Mouse (Mus musculus) heart, embryonic 15.5 days (tissue): Measurements from ENCODE around the gene Gm11037. TPM values are rescaled to one million over a fixed set of nuclear protein-coding genes. Genes with fewer than 3 reads are reported as not detected.
"Not testable (repeated sequence)": the region's sequence is repeated elsewhere in the genome, so short reads cannot be mapped to it uniquely, and the experiment has no call there.

Experiments used
- ATAC-seq: fragments of 200-750 bp; cut with Nextera tagmentation; replicated peaks from 2 replicates; pipeline ENCODE4 v1.8.0; 2017; ENCODE audit warnings: low read depth, moderate TSS enrichment; ENCODE audit not compliant: insufficient number of reproducible peaks, insufficient read depth, low FRiP score
- H3K27ac ChIP-seq: fragments of 300-500 bp; sonication (generic); 2 replicates; pipeline ENCODE4 v1.5.1; 2015; ENCODE audit warnings: mild to moderate bottlenecking, inconsistent platforms
- H3K27me3 ChIP-seq: fragments of 300-500 bp; sonication (generic); 2 replicates; pipeline ENCODE4 v1.6.1; 2015; ENCODE audit warnings: inconsistent platforms
- H3K36me3 ChIP-seq: fragments of 300-500 bp; sonication (generic); 2 replicates; pipeline ENCODE4 v1.6.1; 2015; ENCODE audit warnings: mild to moderate bottlenecking, inconsistent platforms
- H3K4me1 ChIP-seq: fragments of 300-500 bp; sonication (generic); replicated peaks from 2 replicates; pipeline ENCODE4 v1.6.1; 2015; ENCODE audit warnings: inconsistent platforms
- H3K4me2 ChIP-seq: fragments of 300-500 bp; sonication (generic); 2 replicates; pipeline ENCODE4 v1.6.1; 2015; ENCODE audit warnings: inconsistent platforms, mild to moderate bottlenecking, moderate library complexity
- H3K4me3 ChIP-seq: fragments of 300-500 bp; sonication (generic); 2 replicates; pipeline ENCODE4 v1.5.1; 2015; ENCODE audit warnings: mild to moderate bottlenecking, inconsistent platforms
- H3K9ac ChIP-seq: fragments of 300-500 bp; sonication (generic); 2 replicates; pipeline ENCODE4 v1.6.1; 2015; ENCODE audit warnings: mild to moderate bottlenecking, inconsistent platforms
- H3K9me3 ChIP-seq: fragments of 300-500 bp; sonication (generic); replicated peaks from 2 replicates; pipeline ENCODE4 v1.6.1; 2016; ENCODE audit warnings: inconsistent platforms
- WGBS: fragments of 180-500 bp; shearing (Covaris S2); methylation state at CpG from one replicate; pipeline ENCODE4 v1.1.7; 2015; ENCODE audit warnings: mixed read lengths; 5-methylcytosine and 5-hydroxymethylcytosine counted together
- polyA plus RNA-seq: library from polyadenylated mRNA; unstranded; fragments of >200 nt; fragmentation: Nextera tagmentation; extraction: Ambion mirVana; gene quantifications from 2 replicates; pipeline ENCODE4 v1.2.1, GENCODE M21; 2015

Gene Gm11037
- polyA plus RNA-seq, 1 experiment from 2014 or later = not detected

GRCm38 (mm10) chr2:131104021-131104420, 29.3 kb upstream of the Gm11037 start:
- ATAC-seq = no peak; the same call in 1 of the 2 replicates
- H3K27ac ChIP-seq = peak overlapping the region; percentile 57

GRCm38 (mm10) chr2:131105061-131105460, 28.2 kb upstream of the Gm11037 start:
- peaks cover 13% of the 10 kb centered on the region; the same call in 1 of the 2 replicates for H3K4me1 ChIP-seq
- H3K9me3 ChIP-seq, H3K9ac ChIP-seq, H3K27ac ChIP-seq, H3K27me3 ChIP-seq, H3K4me3 ChIP-seq, H3K4me2 ChIP-seq, H3K36me3 ChIP-seq, ATAC-seq: not testable (repeated sequence)
- WGBS = 78% methylated on average over 4 of the region's 4 CpGs

More at GRCm38 (mm10) chr2:131104021-131104420, 29.3 kb upstream of the Gm11037 start:
- Histone ChIP-seq H3K9ac (no peak overlapping the region), H3K4me1 (peaks cover 13% of the 10 kb centered on the region; the same call in 1 of the 2 replicates), H3K36me3 (no peaks in the 10 kb centered on the region), H3K9me3 (no peaks in the 10 kb centered on the region), H3K4me2 (no peak overlapping the region), H3K4me3 (no peak overlapping the region), H3K27me3 (no peaks in the 10 kb centered on the region)
- WGBS = 52% methylated on average over 4 of the region's 4 CpGs

- WGBS = 82% methylated on average over 5 of the region's 5 CpGs
- no peak for ATAC-seq
These were observed 27.3 kb upstream of the Gm11037 start for GRCm38 (mm10) chr2:131105989-131106388.

GRCm38 (mm10) chr2:131118968-131119574, 14.2 kb upstream of the Gm11037 start:
- Histone ChIP-seq H3K4me1 (no peaks in the 10 kb centered on the region), H3K27me3 (no peaks in the 10 kb centered on the region), H3K4me2 (no peak overlapping the region), H3K27ac (no peak overlapping the region), H3K9ac (no peak overlapping the region), H3K36me3 (no peaks in the 10 kb centered on the region), H3K4me3 (no peak overlapping the region), H3K9me3 (no peaks in the 10 kb centered on the region)
- ATAC-seq = no peak
- 68% methylated on average over 2 of the region's 2 CpGs for WGBS

More at GRCm38 (mm10) chr2:131105989-131106388, 27.3 kb upstream of the Gm11037 start:
- no peak overlapping the region for H3K4me3 ChIP-seq
- H3K27ac ChIP-seq = no peak overlapping the region
- H3K36me3 ChIP-seq = no peaks in the 10 kb centered on the region
- no peak overlapping the region for H3K4me2 ChIP-seq
- H3K27me3 ChIP-seq = no peaks in the 10 kb centered on the region
- H3K9me3 ChIP-seq = no peaks in the 10 kb centered on the region
- peaks cover 13% of the 10 kb centered on the region; the same call in 1 of the 2 replicates for H3K4me1 ChIP-seq
- no peak overlapping the region for H3K9ac ChIP-seq

DNA sequence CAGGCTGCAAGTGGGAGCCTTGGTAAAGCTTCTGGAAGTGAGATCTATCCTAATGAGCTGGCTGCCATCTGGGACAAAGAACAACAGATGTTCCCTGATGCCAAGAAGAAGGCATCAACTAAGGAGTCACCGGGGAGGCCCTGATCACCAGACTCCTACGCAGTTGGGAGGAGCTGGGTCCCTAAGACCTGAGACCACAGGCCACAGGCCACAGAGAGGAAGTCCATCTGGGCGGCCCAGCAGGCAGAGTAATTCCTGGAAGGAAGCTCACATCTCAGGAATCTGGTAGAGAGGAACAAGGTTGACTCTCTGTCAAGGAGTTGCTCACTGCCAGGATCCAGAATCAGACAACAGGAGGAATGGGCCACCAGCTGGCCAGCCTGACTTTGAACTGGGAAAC, 9.1 kb upstream of the Gm11037 start:
- Histone ChIP-seq H3K36me3 (no peaks in the 10 kb centered on the region), H3K27me3 (no peaks in the 10 kb centered on the region), H3K27ac (peak overlapping the region; percentile 56; the same call in 1 of the 2 replicates), H3K9me3 (no peaks in the 10 kb centered on the region), H3K9ac (no peak overlapping the region), H3K4me3 (no peak overlapping the region), H3K4me1 (peaks cover 18% of the 10 kb centered on the region), H3K4me2 (no peak overlapping the region)
- 49% methylated on average over 3 of the region's 3 CpGs for WGBS
- no peak for ATAC-seq

- peaks cover 18% of the 10 kb centered on the region for H3K4me1 ChIP-seq
- H3K4me3 ChIP-seq = no peak overlapping the region
- no peaks in the 10 kb centered on the region for H3K9me3 ChIP-seq
- no peak overlapping the region for H3K27ac ChIP-seq
- no peak overlapping the region for H3K4me2 ChIP-seq
- no peaks in the 10 kb centered on the region for H3K27me3 ChIP-seq
- 89% methylated on average over 9 of the region's 9 CpGs for WGBS
- no peak for ATAC-seq
- no peaks in the 10 kb centered on the region for H3K36me3 ChIP-seq
- H3K9ac ChIP-seq = no peak overlapping the region
These were observed 7.9 kb upstream of the Gm11037 start for GRCm38 (mm10) chr2:131125157-131125963.

- WGBS = 62% methylated on average over 9 of the region's 9 CpGs
- Histone ChIP-seq H3K27ac (no peak overlapping the region; the same call in 1 of the 2 replicates), H3K9ac (no peak overlapping the region; the same call in 1 of the 2 replicates), H3K36me3 (no peaks in the 10 kb centered on the region), H3K4me1 (peaks cover 18% of the 10 kb centered on the region), H3K9me3 (no peaks in the 10 kb centered on the region), H3K4me2 (peak overlapping the region; percentile 86; the same call in 1 of the 2 replicates), H3K27me3 (no peaks in the 10 kb centered on the region), H3K4me3 (no peak overlapping the region)
- no peak for ATAC-seq
These were observed 7.1 kb upstream of the Gm11037 start for GRCm38 (mm10) chr2:131125964-131126815.

DNA sequence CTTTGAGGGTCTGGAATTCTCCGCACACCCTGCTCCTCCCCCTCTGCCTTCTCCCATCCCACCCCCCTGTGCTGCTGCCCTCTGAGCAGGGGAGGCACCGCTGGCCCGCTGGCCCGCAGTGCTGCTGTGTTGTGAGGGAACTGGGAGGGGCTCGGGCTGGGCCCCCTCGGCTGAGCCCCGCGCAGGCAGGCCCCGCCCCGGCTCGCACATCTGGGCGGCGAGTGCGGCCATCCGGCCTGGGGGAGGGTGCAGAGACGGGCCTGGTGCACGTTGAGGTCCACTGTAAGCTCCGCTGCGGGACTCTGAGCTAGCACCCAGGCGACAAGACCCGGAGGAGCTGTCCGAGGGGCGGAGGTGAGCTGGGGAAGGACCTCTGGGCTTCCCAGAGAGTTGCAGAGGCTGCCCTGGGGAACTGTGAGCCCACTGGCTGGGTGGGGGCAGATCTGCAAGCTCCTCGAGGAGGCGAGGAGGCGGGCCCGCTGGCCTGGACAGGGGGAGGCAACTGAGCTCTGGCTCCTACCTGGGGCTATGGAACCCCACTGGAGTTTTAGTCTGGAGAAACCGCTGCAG, 6.1 kb upstream of the Gm11037 start, which contains the start of gene Hspa12b:
Gene Hspa12b (plus strand): TSS at position 120 of the 570 bp plus-strand sequence.
- Histone ChIP-seq H3K27ac (peak within 1 kb of the TSS; percentile 76), H3K4me2 (peak within 1 kb of the TSS; percentile 86), H3K36me3 (no peaks in the 10 kb centered on the region), H3K27me3 (no peaks in the 10 kb centered on the region), H3K4me3 (peak within 1 kb of the TSS; percentile 63), H3K9me3 (no peaks in the 10 kb centered on the region), H3K9ac (peak within 1 kb of the TSS; percentile 73), H3K4me1 (peaks cover 18% of the 10 kb centered on the region)
- WGBS = 2% methylated on average over 28 of the region's 28 CpGs
- peak; percentile 91 for ATAC-seq

GRCm38 (mm10) chr2:131128211-131128610, 5.1 kb upstream of the Gm11037 start:
- no peaks in the 10 kb centered on the region for H3K9me3 ChIP-seq
- peak overlapping the region; percentile 73 for H3K9ac ChIP-seq
- H3K4me3 ChIP-seq = peak overlapping the region; percentile 63
- H3K27me3 ChIP-seq = no peaks in the 10 kb centered on the region
- H3K4me1 ChIP-seq = peaks cover 20% of the 10 kb centered on the region
- ATAC-seq = no peak
- H3K4me2 ChIP-seq = peak overlapping the region; percentile 86
- 82% methylated on average over 5 of the region's 5 CpGs for WGBS
- no peak overlapping the region for H3K27ac ChIP-seq
- no peaks in the 10 kb centered on the region for H3K36me3 ChIP-seq

DNA sequence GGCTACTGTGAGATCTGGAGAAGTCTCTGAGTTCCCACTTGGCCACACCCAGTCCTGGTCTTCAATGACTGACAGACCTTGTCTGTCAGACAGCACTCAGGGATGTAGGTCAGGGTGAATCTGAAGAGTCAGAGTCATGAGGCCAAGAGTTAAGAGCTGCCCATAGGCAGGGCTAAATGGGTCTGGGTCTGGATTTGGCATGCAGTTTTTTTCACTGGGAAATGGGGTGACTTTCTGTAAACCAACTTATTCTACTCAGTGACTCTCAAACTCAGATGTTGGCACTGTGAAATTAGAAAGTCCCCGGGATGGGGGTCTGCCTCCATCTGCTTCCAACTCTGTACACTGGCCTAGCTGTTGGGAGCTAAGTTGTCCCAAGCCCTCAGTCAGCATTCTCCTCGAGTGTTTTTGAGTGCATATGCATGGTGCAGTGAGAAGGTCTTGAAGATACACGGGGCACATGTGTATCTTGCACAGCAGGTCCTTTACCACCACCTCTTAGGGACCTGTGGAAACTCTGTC, 4.6 kb upstream of the Gm11037 start:
- Histone ChIP-seq H3K27me3 (no peaks in the 10 kb centered on the region), H3K9me3 (no peaks in the 10 kb centered on the region), H3K4me3 (peak overlapping the region; percentile 63), H3K4me1 (peaks cover 22% of the 10 kb centered on the region), H3K4me2 (peak overlapping the region; percentile 86), H3K9ac (no peak overlapping the region), H3K36me3 (no peaks in the 10 kb centered on the region), H3K27ac (no peak overlapping the region)
- ATAC-seq = no peak
- WGBS = 75% methylated on average over 3 of the region's 3 CpGs
